8 mouse cellular contexts compared by ENCODE assay signal in the genomic region with DNA sequence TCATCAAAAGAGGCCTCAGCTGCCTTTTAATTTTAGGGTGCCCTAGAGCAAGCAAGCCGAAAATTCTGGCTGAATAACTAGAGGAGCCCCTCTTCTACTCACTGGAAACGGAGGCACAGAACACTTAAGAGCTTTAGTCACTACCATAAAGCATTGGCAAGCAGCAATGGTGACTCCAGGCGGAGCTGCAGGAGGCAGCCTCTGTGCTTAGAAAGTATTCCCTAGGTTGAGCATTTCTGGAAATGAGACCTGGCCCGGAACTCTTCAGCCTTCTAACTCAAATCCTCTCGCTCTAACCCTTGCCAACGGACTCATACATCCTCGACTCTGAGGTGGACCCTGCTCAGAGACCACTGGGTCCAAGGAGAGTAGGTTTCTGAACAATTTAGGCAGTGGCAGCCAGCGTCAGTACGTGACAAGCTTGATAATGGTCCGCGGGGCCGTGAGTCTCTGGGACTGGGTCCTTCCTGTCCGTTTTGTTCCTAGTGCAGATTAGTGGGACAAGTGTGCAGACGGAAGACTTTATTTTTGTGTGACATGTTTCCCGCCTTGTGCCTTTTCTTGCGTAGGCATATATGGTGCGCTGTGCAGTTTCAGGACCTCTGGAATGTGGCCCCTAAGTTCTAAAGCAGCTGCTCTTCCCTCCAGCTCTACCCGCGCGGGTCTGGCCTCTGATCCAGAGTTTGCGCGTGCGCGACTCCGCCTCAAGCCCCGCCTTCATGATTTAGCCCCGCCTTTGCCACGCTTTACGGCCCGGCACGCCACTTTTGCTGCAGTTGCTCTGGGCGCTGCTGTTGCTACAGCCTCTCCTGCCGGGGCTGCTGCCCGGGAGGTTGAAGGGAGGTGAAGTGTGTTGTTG. TPM values are rescaled to one million over a fixed set of nuclear protein-coding genes. Genes with fewer than 3 reads are reported as not detected.
DNase-seq lines count a peak whose midpoint lies in the region; ATAC-seq and TF ChIP-seq lines count a peak whose summit lies in the region.

TSS of gene D230025D16Rik (plus strand) at position 733 of the 859 bp plus-strand sequence.

- H3K9ac ChIP-seq in heart, embryonic 11.5 days (ENCODE audit: low read depth, low read length): peak within 1 kb of the TSS; percentile 92
- peak within 1 kb of the TSS; percentile 93 for H3K9ac ChIP-seq in kidney, embryonic 16.5 days (replicated peaks; ENCODE audit: low read length)
- H3K9ac ChIP-seq in liver, adult 2 months (ENCODE audit: low read depth, low read length): peak within 1 kb of the TSS; percentile 98

- peak; percentile 98 for TF ChIP-seq POLR2A in liver, adult 2 months (IDR thresholded peaks at IDR 0.05; ENCODE audit: extremely low read depth, insufficient read depth, low read length)
- peak; percentile 96 for TF ChIP-seq POLR2A in myocyte (IDR thresholded peaks at IDR 0.05; ENCODE audit: insufficient read length, low read depth)

- peak within 1 kb of the TSS; percentile 92 for H3K27ac ChIP-seq in heart, embryonic 11.5 days (ENCODE audit: low read depth, low read length)
- H3K27ac ChIP-seq in kidney, embryonic 16.5 days (ENCODE audit: low read length): peak within 1 kb of the TSS; percentile 91
- peak within 1 kb of the TSS; percentile 98 for H3K27ac ChIP-seq in liver, adult 2 months (replicated peaks; ENCODE audit: insufficient read depth, low read depth, low read length)

- H3K27me3 ChIP-seq in heart, embryonic 11.5 days (ENCODE audit: control insufficient read depth, insufficient read depth, low read length): no peaks in the 10 kb centered on the region
- H3K27me3 ChIP-seq in kidney, embryonic 16.5 days (ENCODE audit: insufficient read depth, low read length): no peaks in the 10 kb centered on the region
- no peaks in the 10 kb centered on the region for H3K27me3 ChIP-seq in liver, adult 2 months (ENCODE audit: control insufficient read depth, insufficient read depth, low read length)
- H3K27me3 ChIP-seq in myocyte (ENCODE audit: control insufficient read depth, insufficient read depth, insufficient read length): no peaks in the 10 kb centered on the region
- H3K27me3 ChIP-seq in splenic B cell, adult 2 months (ENCODE audit: control insufficient read depth, insufficient read depth, low read length, poor library complexity, severe bottlenecking): no peaks in the 10 kb centered on the region

- H3K79me2 ChIP-seq in liver, adult 2 months (ENCODE audit: control insufficient read depth, insufficient read depth, low read length): peaks cover 19% of the 10 kb centered on the region; the same call in 1 of the 2 replicates
- peaks cover 43% of the 10 kb centered on the region for H3K79me2 ChIP-seq in myocyte (ENCODE audit: control insufficient read depth, insufficient read depth)

- no peaks in the 10 kb centered on the region for H3K9me3 ChIP-seq in heart, embryonic 11.5 days (replicated peaks; ENCODE audit: control insufficient read depth, low read length)
- H3K9me3 ChIP-seq in kidney, embryonic 16.5 days (ENCODE audit: low read length): no peaks in the 10 kb centered on the region

- peak within 1 kb of the TSS; percentile 50 for H3ac ChIP-seq in myocyte (ENCODE audit: control insufficient read depth, insufficient read length)

- peak; percentile 98 for DNase-seq in B cell, adult 2 months
- DNase-seq in brain, adult 2 months (ENCODE audit: low read depth, low spot score): peak; percentile 98
- peak; percentile 83 for DNase-seq in liver, adult 2 months (ENCODE audit: extremely low read depth, low read depth, low spot score)
- DNase-seq in splenic B cell, adult 2 months (ENCODE audit: low read depth, low spot score): peak; percentile 96

- no peaks in the 10 kb centered on the region for H3K36me3 ChIP-seq in heart, embryonic 11.5 days (ENCODE audit: control insufficient read depth, insufficient read depth, low read length)
- no peaks in the 10 kb centered on the region for H3K36me3 ChIP-seq in kidney, embryonic 16.5 days (ENCODE audit: insufficient read depth, low read length)
- H3K36me3 ChIP-seq in liver, adult 2 months (ENCODE audit: control insufficient read depth, insufficient read depth, low read length): peaks cover 10% of the 10 kb centered on the region
- H3K36me3 ChIP-seq in myocyte (ENCODE audit: control insufficient read depth, insufficient read depth): no peaks in the 10 kb centered on the region
- no peaks in the 10 kb centered on the region for H3K36me3 ChIP-seq in splenic B cell, adult 2 months (ENCODE audit: control insufficient read depth, insufficient read depth, low read length, poor library complexity, severe bottlenecking)

- H3K4me3 ChIP-seq in heart, embryonic 11.5 days (ENCODE audit: low read depth, low read length): peak within 1 kb of the TSS; percentile 97
- H3K4me3 ChIP-seq in kidney, embryonic 16.5 days (ENCODE audit: low read length): peak within 1 kb of the TSS; percentile 99
- peak within 1 kb of the TSS; percentile 93 for H3K4me3 ChIP-seq in liver, adult 2 months (ENCODE audit: insufficient read depth, low read depth, low read length)
- peak within 1 kb of the TSS; percentile 62 for H3K4me3 ChIP-seq in myocyte

- peak; percentile 94 for ATAC-seq in erythroblast, adult 5-6 weeks (replicated peaks; ENCODE audit: low FRiP score, poor library complexity, severe bottlenecking)
- peak; percentile 94 for ATAC-seq in heart, embryonic 11.5 days (replicated peaks; ENCODE audit: insufficient number of reproducible peaks, low FRiP score, low TSS enrichment)
- ATAC-seq in kidney, embryonic 16.5 days (ENCODE audit: low FRiP score, low TSS enrichment): peak; percentile 96

- peak within 1 kb of the TSS; percentile 76 for H3K4me2 ChIP-seq in heart, embryonic 11.5 days
- peak within 1 kb of the TSS; percentile 84 for H3K4me2 ChIP-seq in kidney, embryonic 16.5 days (replicated peaks; ENCODE audit: low read depth, low read length)
- H3K4me2 ChIP-seq in myocyte (ENCODE audit: low read depth): peak within 1 kb of the TSS; percentile 83

- WGBS in heart, embryonic 11.5 days (ENCODE audit: insufficient replicate concordance): 3% methylated on average over 34 of the region's 34 CpGs
- WGBS in kidney, embryonic 16.5 days: 2% methylated on average over 34 of the region's 34 CpGs
- 4% methylated on average over 34 of the region's 34 CpGs for WGBS in liver, adult 2 months

- peaks cover 9% of the 10 kb centered on the region for H3K4me1 ChIP-seq in heart, embryonic 11.5 days (ENCODE audit: control insufficient read depth, insufficient read depth, low read length)
- H3K4me1 ChIP-seq in kidney, embryonic 16.5 days (ENCODE audit: insufficient read depth, low read length): peaks cover 17% of the 10 kb centered on the region
- H3K4me1 ChIP-seq in liver, adult 2 months (ENCODE audit: control insufficient read depth, insufficient read depth, low read length): peaks cover 17% of the 10 kb centered on the region

- TF ChIP-seq CTCF in liver, adult 2 months (IDR thresholded peaks at IDR 0.05; ENCODE audit: low read depth, low read length): no peak

TF ChIP-seq in myocyte, 11 proteins besides CTCF, POLR2A, EP300 and RAD21:
- TF ChIP-seq MYOD1 (IDR thresholded peaks at IDR 0.05; ENCODE audit: control insufficient read depth in 1 of 3, insufficient read length in 2 of 3, low read depth in 2 of 3) (no peak), REST (IDR thresholded peaks at IDR 0.05; ENCODE audit: insufficient read depth, insufficient read length) (no peak), USF1 (IDR thresholded peaks at IDR 0.05; ENCODE audit: low read depth) (no peak), MAX (IDR thresholded peaks at IDR 0.05; ENCODE audit: low read depth) (no peak), POLR2AphosphoS2 (IDR thresholded peaks at IDR 0.05; ENCODE audit: insufficient read length, low read depth) (peak; percentile 89), SRF (IDR thresholded peaks at IDR 0.05; ENCODE audit: control insufficient read depth, insufficient read length, low read depth) (peak; percentile 45), E2F4 (IDR thresholded peaks at IDR 0.05; ENCODE audit: insufficient read depth) (no peak), CEBPB (IDR thresholded peaks at IDR 0.05; ENCODE audit: insufficient read depth, poor library complexity, severe bottlenecking) (no peak), TCF3 (IDR thresholded peaks at IDR 0.05; ENCODE audit: insufficient read length, low read depth) (no peak), MYOG (IDR thresholded peaks at IDR 0.05; ENCODE audit: control insufficient read depth in 1 of 3, insufficient read depth in 1 of 3, insufficient read length in 2 of 3, low read depth in 2 of 3) (peak in 1 of 3 experiments; percentile 68), TCF12 (IDR thresholded peaks at IDR 0.05; ENCODE audit: insufficient read depth, poor library complexity, severe bottlenecking) (no peak)
TF ChIP-seq in myocyte: peak in this region for 3.

RNA-seq across cellular contexts. Expression of gene D230025D16Rik, which starts in this region (rescaled TPM):
- total RNA-seq in erythroblast, adult 5-6 weeks (2015; ENCODE audit: low replicate concordance): 16.9 and 22.5 TPM in 2 replicates
- 20.1 and 22.6 TPM in 2 replicates for total RNA-seq in erythroblast, adult 5-6 weeks (2017; ENCODE audit: low replicate concordance)
- polyA plus RNA-seq in heart, embryonic 11.5 days (2014; fragmentation: Nextera tagmentation; extraction: Ambion mirVana): 20.9 and 21.6 TPM in 2 replicates
- polyA plus RNA-seq in kidney, embryonic 16.5 days (2015; fragmentation: Nextera tagmentation; extraction: Ambion mirVana): 26.9 and 27.6 TPM in 2 replicates
- total RNA-seq in liver, adult 2 months (2014; rRNA removed): 67.3 and 67.5 TPM in 2 replicates
- 39.0 and 54.9 TPM in 2 replicates for polyA plus RNA-seq in liver, adult 2 months (2012; rRNA removed)
- polyA plus RNA-seq in myocyte (2012; fragmentation: generic; extraction: Trizol): 16.6 TPM

Comparison
In these comparisons a context has a peak if more than half of its experiments do, and no peak if none do; other contexts are left out.
1. Peak in every context shown above with its lines: DNase-seq, ATAC-seq, H3K4me3 ChIP-seq and H3K27ac ChIP-seq.